Mouse (Mus musculus) kidney, postnatal 0 days (tissue): ENCODE measurements around the gene Usp2. TPM values are rescaled to one million over a fixed set of nuclear protein-coding genes. Genes with fewer than 3 reads are reported as not detected.

Source experiments
- ATAC-seq: fragments of 200-750 bp; cut with Nextera tagmentation; replicated peaks from 2 replicates; pipeline ENCODE4 v1.8.0; 2017; ENCODE audit warnings: low read depth, moderate number of reproducible peaks, moderate TSS enrichment, moderate library complexity; ENCODE audit not compliant: low FRiP score
- DNase-seq: peaks from one replicate; pipeline ENCODE4 v3.0.0-alpha.2; 2016; ENCODE audit warnings: low spot score
- H3K27ac ChIP-seq: fragments of 300-500 bp; sonication (generic); 2 replicates; pipeline ENCODE4 v1.5.1; 2014; ENCODE audit warnings: mild to moderate bottlenecking
- H3K27me3 ChIP-seq: fragments of 300-500 bp; sonication (generic); 2 replicates; pipeline ENCODE4 v1.6.1; 2014; ENCODE audit warnings: low read length, mixed read lengths; ENCODE audit not compliant: insufficient read depth
- H3K36me3 ChIP-seq: fragments of 300-500 bp; sonication (generic); 2 replicates; pipeline ENCODE4 v1.6.1; 2014; ENCODE audit warnings: low read length, mixed read lengths; ENCODE audit not compliant: insufficient read depth
- H3K4me1 ChIP-seq: fragments of 300-500 bp; sonication (generic); replicated peaks from 2 replicates; pipeline ENCODE4 v1.6.1; 2014; ENCODE audit warnings: antibody characterized with exemption, low read length, mixed read lengths; ENCODE audit not compliant: insufficient read depth
- H3K4me2 ChIP-seq: fragments of 300-500 bp; sonication (generic); 2 replicates; pipeline ENCODE4 v1.6.1; 2014; ENCODE audit warnings: mild to moderate bottlenecking, low read length, moderate library complexity, mixed read lengths
- H3K4me3 ChIP-seq: fragments of 300-500 bp; sonication (generic); replicated peaks from 2 replicates; pipeline ENCODE4 v1.5.1; 2014; ENCODE audit warnings: low read depth, low read length
- H3K9ac ChIP-seq: fragments of 300-500 bp; sonication (generic); 2 replicates; pipeline ENCODE4 v1.6.1; 2014; ENCODE audit warnings: low read depth, low read length
- H3K9me3 ChIP-seq: fragments of 300-500 bp; sonication (generic); replicated peaks from 2 replicates; pipeline ENCODE4 v1.6.1; 2016; ENCODE audit warnings: low read length, inconsistent platforms, mixed read lengths
- CTCF ChIP-seq: IDR thresholded peaks from 2 replicates; pipeline ENCODE4 v1.5.1; 2016; ENCODE audit warnings: antibody characterized with exemption, low read depth, mild to moderate bottlenecking, moderate library complexity
- WGBS: fragments of 180-500 bp; shearing (Covaris S2); extraction: QIAGEN DNeasy Blood & Tissue Kit; methylation state at CpG from one replicate; pipeline ENCODE4 v1.1.7; 2014; 5-methylcytosine and 5-hydroxymethylcytosine counted together
- polyA plus RNA-seq: library from polyadenylated mRNA; unstranded; fragments of >200 nt; fragmentation: Nextera tagmentation; extraction: Ambion mirVana; gene quantifications from 2 replicates; pipeline ENCODE4 v1.2.1, GENCODE M21; 2015

Gene Usp2
- polyA plus RNA-seq, 1 experiment from 2014 or later, result 62.9 TPM

- WGBS, result under 1% methylated on average over 27 of the region's 27 CpGs
- H3K27ac ChIP-seq, result peak overlapping the region; percentile 96
- no peaks in the 10 kb centered on the region for H3K9me3 ChIP-seq
- peak overlapping the region; percentile 32 for H3K4me3 ChIP-seq
- peak overlapping the region; percentile 47 for H3K9ac ChIP-seq
- H3K27me3 ChIP-seq, result no peaks in the 10 kb centered on the region
- no peaks in the 10 kb centered on the region for H3K36me3 ChIP-seq
- peaks cover 51% of the 10 kb centered on the region for H3K4me1 ChIP-seq
- DNase-seq, result peak; percentile 91
- peak; percentile 31 for ATAC-seq
- peak overlapping the region; percentile 77 for H3K4me2 ChIP-seq
- TF ChIP-seq CTCF, result no peak
Observed at GRCm38 (mm10) chr9:44130034-44130433, 63.2 kb downstream of the Usp2 start.

GRCm38 (mm10) chr9:44130581-44131275 lies 63.9 kb downstream of the Usp2 start:
- no peak for TF ChIP-seq CTCF
- peak; percentile 30 for ATAC-seq
- H3K36me3 ChIP-seq, result no peaks in the 10 kb centered on the region
- H3K4me1 ChIP-seq, result peaks cover 44% of the 10 kb centered on the region
- 0 out of 2 replicates have a peak overlapping the region, but pooled peaks have one; percentile 47 for H3K9ac ChIP-seq
- peak overlapping the region; percentile 96 for H3K27ac ChIP-seq
- H3K27me3 ChIP-seq, result no peaks in the 10 kb centered on the region
- WGBS, result 20% methylated on average over 18 of the region's 19 CpGs
- peak; percentile 83 for DNase-seq
- H3K4me3 ChIP-seq, result peak overlapping the region; percentile 32
- H3K9me3 ChIP-seq, result no peaks in the 10 kb centered on the region
- peak overlapping the region; percentile 77 for H3K4me2 ChIP-seq

DNA sequence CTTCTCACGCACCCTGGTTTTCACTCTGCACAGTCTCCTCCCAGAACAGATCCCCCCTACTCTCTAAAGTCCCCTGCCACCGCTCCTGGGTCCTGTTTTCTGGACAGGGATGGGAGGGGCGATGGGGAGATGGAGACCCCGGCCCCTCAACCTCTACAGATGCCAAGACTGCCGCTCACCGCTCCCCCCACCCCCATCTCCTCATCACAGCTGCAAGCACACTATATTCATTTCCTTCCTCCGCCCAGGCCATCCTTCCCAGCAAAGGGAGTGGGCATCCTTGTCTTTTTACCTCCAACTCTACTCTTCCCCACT lies 64.4 kb downstream of the Usp2 start:
- DNase-seq, result no peak
- H3K4me3 ChIP-seq, result no peak overlapping the region
- peak overlapping the region; percentile 96 for H3K27ac ChIP-seq
- peak overlapping the region; percentile 37 for H3K4me2 ChIP-seq
- 34% methylated on average over 7 of the region's 7 CpGs for WGBS
- H3K36me3 ChIP-seq, result no peaks in the 10 kb centered on the region
- ATAC-seq, result no peak
- no peak for TF ChIP-seq CTCF
- no peaks in the 10 kb centered on the region for H3K27me3 ChIP-seq
- no peak overlapping the region for H3K9ac ChIP-seq
- H3K4me1 ChIP-seq, result peaks cover 40% of the 10 kb centered on the region
- no peaks in the 10 kb centered on the region for H3K9me3 ChIP-seq

DNA sequence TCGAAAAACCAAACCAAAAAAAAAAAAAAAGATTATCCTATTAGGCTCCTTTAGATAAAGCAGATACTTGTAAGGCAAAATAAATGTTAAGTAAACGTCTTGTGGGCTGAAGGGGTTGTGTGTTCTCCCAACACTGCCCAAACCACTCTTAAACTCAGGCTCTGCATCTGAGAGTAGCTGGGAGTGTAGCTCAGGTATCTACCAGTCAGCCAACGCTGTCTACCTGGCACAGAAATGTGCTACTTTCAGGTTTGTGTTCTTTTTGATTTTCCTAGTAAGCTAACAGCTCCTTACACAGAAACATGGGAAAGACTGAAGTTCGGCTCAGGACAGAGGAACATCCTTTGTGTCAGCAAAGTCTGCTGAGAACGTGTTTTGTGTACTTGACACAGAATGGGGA lies 65.4 kb downstream of the Usp2 start:
- no peak for DNase-seq
- H3K27me3 ChIP-seq, result no peaks in the 10 kb centered on the region
- ATAC-seq, result no peak
- H3K9me3 ChIP-seq, result no peaks in the 10 kb centered on the region
- H3K36me3 ChIP-seq, result no peaks in the 10 kb centered on the region
- no peak for TF ChIP-seq CTCF
- no peak overlapping the region for H3K4me2 ChIP-seq
- H3K4me1 ChIP-seq, result peaks cover 35% of the 10 kb centered on the region
- H3K4me3 ChIP-seq, result no peak overlapping the region
- H3K27ac ChIP-seq, result peak overlapping the region; percentile 96
- whole genome bisulfite sequencing, result 71% methylated on average over 5 of the region's 5 CpGs
- H3K9ac ChIP-seq, result no peak overlapping the region

DNA sequence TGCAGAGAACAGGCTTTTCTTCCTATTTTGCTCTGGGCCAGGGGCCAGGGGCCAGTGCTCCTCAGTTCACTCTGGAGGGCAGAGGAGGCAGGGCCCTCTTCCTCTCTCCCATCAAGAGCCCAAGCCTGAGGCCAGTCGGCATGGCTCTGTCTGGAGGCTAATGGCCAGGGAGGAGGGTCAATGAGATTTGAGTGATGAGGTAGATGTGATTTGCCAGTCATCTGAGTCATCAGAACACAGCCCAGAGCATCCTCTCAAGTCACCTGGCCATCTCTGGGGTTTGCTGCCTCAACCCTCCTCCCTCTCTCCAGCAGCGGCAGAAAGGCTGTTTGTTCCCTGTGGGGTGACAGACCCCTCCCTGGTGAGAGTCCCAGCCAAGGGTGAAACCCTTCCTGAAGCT lies 66.5 kb downstream of the Usp2 start:
- peak overlapping the region; percentile 54 for H3K4me3 ChIP-seq
- ATAC-seq, result no peak
- peak overlapping the region; percentile 81 for H3K4me2 ChIP-seq
- H3K27ac ChIP-seq, result peak overlapping the region; percentile 88
- H3K36me3 ChIP-seq, result no peaks in the 10 kb centered on the region
- H3K9ac ChIP-seq, result peak overlapping the region; percentile 69; the same call in 1 of the 2 replicates
- no peak for TF ChIP-seq CTCF
- peaks cover 35% of the 10 kb centered on the region for H3K4me1 ChIP-seq
- 20% methylated on average over 2 of the region's 2 CpGs for WGBS
- no peaks in the 10 kb centered on the region for H3K9me3 ChIP-seq
- no peaks in the 10 kb centered on the region for H3K27me3 ChIP-seq
- DNase-seq, result no peak

DNA sequence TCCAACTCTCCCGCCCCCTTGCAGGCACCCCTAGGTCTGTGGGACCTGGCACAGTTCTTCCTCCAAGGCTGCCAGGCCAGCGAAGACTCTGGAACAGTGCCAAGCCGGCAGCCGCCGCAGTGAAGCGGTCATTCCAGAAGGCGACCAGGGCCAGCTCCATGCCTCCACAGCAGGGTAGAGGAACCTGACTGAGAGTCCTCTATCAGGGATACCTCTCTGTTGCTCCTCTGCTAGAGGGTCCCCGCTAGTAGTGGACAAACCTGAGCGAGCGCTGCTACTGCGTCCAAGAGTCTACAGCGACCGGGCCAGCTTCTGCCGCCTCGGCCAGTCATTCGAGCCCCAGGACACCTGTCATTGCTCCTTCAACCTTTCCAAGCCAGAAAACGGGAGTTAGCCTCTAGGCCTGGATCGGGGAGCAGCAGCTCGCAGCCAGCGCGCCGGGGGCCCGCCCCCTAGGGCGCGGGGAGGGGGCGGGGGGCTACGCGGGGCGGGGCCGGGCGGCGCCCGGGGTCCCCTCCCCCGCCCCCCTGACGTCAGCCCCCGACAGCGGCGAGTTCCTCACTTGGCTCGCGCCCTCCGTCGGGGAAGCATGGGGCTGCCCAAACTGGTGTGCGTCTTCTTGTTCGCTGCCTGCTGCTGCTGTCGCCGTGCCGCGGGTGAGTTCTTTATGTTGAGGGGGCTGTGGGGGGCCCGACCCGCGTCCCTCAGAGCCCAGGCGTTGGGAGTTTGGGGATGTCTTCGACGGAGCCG lies 67.5 kb downstream of the Usp2 start, which contains the start of gene Mcam:
Gene Mcam (plus strand): TSS at position 369 of the 750 bp plus-strand sequence.
- DNase-seq (peak; percentile 81), ATAC-seq (peak; percentile 15; the same call in 1 of the 2 replicates)
- WGBS, result under 1% methylated on average over 47 of the region's 55 CpGs

More for the DNA sequence above, 67.5 kb downstream of the Usp2 start, which contains the start of gene Mcam:
- peak within 1 kb of the TSS; percentile 88 for H3K27ac ChIP-seq
- H3K4me1 ChIP-seq, result peaks cover 35% of the 10 kb centered on the region
- H3K36me3 ChIP-seq, result 0 out of 2 replicates have a peak, but pooled peaks cover 3% of the 10 kb centered on the region
- TF ChIP-seq CTCF, result peak; percentile 24; the same call in 1 of the 2 replicates
- H3K9ac ChIP-seq, result peak within 1 kb of the TSS; percentile 69
- H3K4me3 ChIP-seq, result peak within 1 kb of the TSS; percentile 54
- peak within 1 kb of the TSS; percentile 81 for H3K4me2 ChIP-seq
- no peaks in the 10 kb centered on the region for H3K27me3 ChIP-seq
- no peaks in the 10 kb centered on the region for H3K9me3 ChIP-seq
